Mouse (Mus musculus) hindbrain, embryonic 11.5 days (tissue): ENCODE measurements around the gene Pmm2. TPM values are rescaled to one million over a fixed set of nuclear protein-coding genes. Genes with fewer than 3 reads are reported as not detected.

Source experiments
- ATAC-seq: fragments of 200-750 bp; cut with Nextera tagmentation; 2 replicates; pipeline ENCODE4 v1.8.0; 2017; ENCODE audit warnings: mild to moderate bottlenecking, moderate TSS enrichment, moderate library complexity; ENCODE audit not compliant: low FRiP score
- DNase-seq: peaks from one replicate; pipeline ENCODE4 v3.0.0-alpha.2; 2015; ENCODE audit warnings: low spot score
- H3K27ac ChIP-seq: fragments of 300-500 bp; sonication (generic); 2 replicates; pipeline ENCODE4 v1.5.1; 2014; ENCODE audit warnings: mild to moderate bottlenecking, low read depth, low read length
- H3K27me3 ChIP-seq: fragments of 300-500 bp; sonication (generic); 2 replicates; pipeline ENCODE4 v1.6.1; 2014; ENCODE audit warnings: mild to moderate bottlenecking, low read length, moderate library complexity, mixed read lengths; ENCODE audit not compliant: control insufficient read depth, insufficient read depth
- H3K36me3 ChIP-seq: fragments of 300-500 bp; sonication (generic); 2 replicates; pipeline ENCODE4 v1.6.1; 2014; ENCODE audit warnings: mild to moderate bottlenecking, low read length, moderate library complexity, mixed read lengths; ENCODE audit not compliant: control insufficient read depth, insufficient read depth
- H3K4me1 ChIP-seq: fragments of 300-500 bp; sonication (generic); replicated peaks from 2 replicates; pipeline ENCODE4 v1.6.1; 2014; ENCODE audit warnings: low read length, mixed read lengths; ENCODE audit not compliant: control insufficient read depth, insufficient read depth
- H3K4me2 ChIP-seq: fragments of 300-500 bp; sonication (generic); replicated peaks from 2 replicates; pipeline ENCODE4 v1.6.1; 2014; ENCODE audit warnings: mild to moderate bottlenecking, low read depth, low read length
- H3K4me3 ChIP-seq: fragments of 300-500 bp; sonication (generic); 2 replicates; pipeline ENCODE4 v1.5.1; 2014; ENCODE audit warnings: low read depth, low read length
- H3K9ac ChIP-seq: fragments of 300-500 bp; sonication (generic); 2 replicates; pipeline ENCODE4 v1.6.1; 2014; ENCODE audit warnings: low read depth, low read length
- H3K9me3 ChIP-seq: fragments of 300-500 bp; sonication (generic); 2 replicates; pipeline ENCODE4 v1.6.1; 2016; ENCODE audit warnings: low read length; ENCODE audit not compliant: control insufficient read depth
- WGBS: fragments of 180-500 bp; shearing (Covaris S2); extraction: QIAGEN DNeasy Blood & Tissue Kit; methylation state at CpG from one replicate; pipeline ENCODE4 v1.1.7; 2014; 5-methylcytosine and 5-hydroxymethylcytosine counted together
- polyA plus RNA-seq: library from polyadenylated mRNA; unstranded; fragments of >200 nt; fragmentation: Nextera tagmentation; extraction: Ambion mirVana; gene quantifications from 2 replicates; pipeline ENCODE4 v1.2.1, GENCODE M21; 2014

Gene Pmm2
- polyA plus RNA-seq, 1 experiment from 2014 or later = 43.3 TPM

DNA sequence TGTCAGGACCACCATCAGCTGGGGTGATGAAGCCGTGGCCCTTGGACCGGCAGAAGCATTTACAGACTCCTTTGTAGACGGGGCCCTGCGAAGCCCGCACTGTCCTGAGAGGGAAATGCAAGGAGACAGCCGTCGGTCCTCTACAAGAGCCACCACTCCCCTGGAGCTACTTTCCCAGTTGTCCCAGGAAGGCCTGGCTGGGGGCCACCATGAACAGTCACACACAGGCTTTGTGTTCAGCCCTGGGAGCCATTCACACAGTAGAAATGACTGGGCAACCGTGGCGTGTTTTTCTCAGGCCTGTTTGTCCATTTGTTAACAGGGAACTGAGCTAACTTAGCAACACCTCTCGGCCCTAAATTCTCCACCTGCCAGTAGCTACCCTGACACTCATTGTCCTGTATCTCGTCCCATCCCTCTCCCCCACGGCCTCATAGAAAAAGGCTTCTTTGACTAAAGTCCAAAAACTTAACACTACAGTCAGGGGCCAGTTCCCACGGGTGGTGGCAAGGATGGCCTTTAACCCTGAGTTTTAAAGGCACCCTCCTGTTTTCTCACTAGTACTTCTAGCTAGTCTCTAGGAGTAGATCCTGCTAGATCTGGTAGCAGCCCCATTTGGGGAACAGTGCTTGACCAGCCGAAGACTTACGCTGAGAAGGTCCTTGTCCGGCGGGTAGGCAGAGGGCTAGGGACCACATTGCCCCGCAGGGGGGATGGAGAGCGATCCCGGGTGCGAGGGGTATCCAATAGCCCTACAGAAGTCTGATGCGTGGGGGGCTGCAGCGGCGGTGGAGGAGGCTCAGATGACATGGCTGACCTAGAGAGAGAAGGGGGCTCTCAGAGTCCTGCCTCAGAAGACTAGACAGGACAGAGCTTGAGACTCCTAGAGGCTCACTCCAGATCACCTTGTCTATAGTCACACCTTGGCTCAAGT is 26.4 kb downstream of the Pmm2 start:
- Histone ChIP-seq H3K36me3 (peaks cover 9% of the 10 kb centered on the region; the same call in 1 of the 2 replicates), H3K27ac (no peak overlapping the region), H3K9ac (no peak overlapping the region), H3K4me2 (no peak overlapping the region), H3K4me1 (peaks cover 6% of the 10 kb centered on the region; the same call in 1 of the 2 replicates), H3K4me3 (no peak overlapping the region), H3K27me3 (no peaks in the 10 kb centered on the region), H3K9me3 (no peaks in the 10 kb centered on the region)
- DNase-seq (no peak), ATAC-seq (no peak)
- WGBS = 86% methylated on average over 24 of the region's 24 CpGs

DNA sequence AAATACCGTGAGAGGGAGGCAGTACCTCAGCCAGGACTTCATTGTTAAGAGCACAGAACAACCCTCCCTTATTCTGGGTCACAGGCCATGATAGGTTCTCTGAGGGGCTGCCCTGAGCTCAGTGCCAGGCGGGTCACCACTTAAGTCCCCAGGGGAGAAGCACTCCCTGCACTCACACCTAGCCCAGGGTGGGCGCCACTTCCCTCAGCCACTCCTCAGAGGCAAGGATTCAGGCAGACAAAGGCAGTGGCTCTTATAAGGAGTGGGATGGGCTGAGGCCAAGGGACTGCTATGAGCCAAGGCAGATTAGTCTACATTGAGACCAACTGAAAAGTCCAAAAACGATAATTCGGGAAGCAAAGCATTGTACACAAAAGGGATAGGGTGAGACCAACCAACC is 27.9 kb downstream of the Pmm2 start:
- H3K27me3 ChIP-seq = no peaks in the 10 kb centered on the region
- no peak overlapping the region for H3K4me3 ChIP-seq
- no peak overlapping the region for H3K27ac ChIP-seq
- ATAC-seq (no peak), DNase-seq (no peak)
- 89% methylated on average over 5 of the region's 5 CpGs for WGBS
- peaks cover 3% of the 10 kb centered on the region; the same call in 1 of the 2 replicates for H3K36me3 ChIP-seq
- H3K4me2 ChIP-seq = no peak overlapping the region
- no peaks in the 10 kb centered on the region for H3K9me3 ChIP-seq
- H3K9ac ChIP-seq = no peak overlapping the region
- peaks cover 11% of the 10 kb centered on the region; the same call in 1 of the 2 replicates for H3K4me1 ChIP-seq

DNA sequence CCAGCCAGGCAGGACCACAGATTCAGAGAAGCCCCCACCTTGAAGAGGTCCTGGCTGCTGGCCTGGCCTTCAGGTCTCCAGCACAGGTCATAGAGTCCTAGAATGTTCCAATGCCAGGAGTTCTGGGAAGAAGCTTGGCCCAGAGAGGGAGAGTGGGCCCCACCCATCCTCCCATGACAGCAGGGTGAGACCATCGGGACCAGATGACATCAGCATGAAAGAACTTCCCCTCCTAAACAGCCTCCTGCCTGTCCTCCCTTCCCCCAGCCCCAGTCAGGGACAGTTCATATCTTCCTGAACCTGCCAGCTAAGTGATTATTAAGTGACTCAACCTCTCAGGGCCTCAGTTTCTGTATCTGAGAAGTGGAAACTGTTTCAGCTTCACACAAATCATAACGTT is 29.0 kb downstream of the Pmm2 start:
- H3K9ac ChIP-seq = no peak overlapping the region
- no peak overlapping the region for H3K4me3 ChIP-seq
- H3K36me3 ChIP-seq = peaks cover 3% of the 10 kb centered on the region; the same call in 1 of the 2 replicates
- H3K27ac ChIP-seq = 0 out of 2 replicates have a peak overlapping the region, but pooled peaks have one; percentile 30
- H3K4me2 ChIP-seq = no peak overlapping the region
- no peaks in the 10 kb centered on the region for H3K9me3 ChIP-seq
- no peak for DNase-seq
- H3K27me3 ChIP-seq = no peaks in the 10 kb centered on the region
- ATAC-seq = no peak
- peaks cover 11% of the 10 kb centered on the region; the same call in 1 of the 2 replicates for H3K4me1 ChIP-seq
- WGBS = 77% methylated on average over 2 of the region's 2 CpGs

DNA sequence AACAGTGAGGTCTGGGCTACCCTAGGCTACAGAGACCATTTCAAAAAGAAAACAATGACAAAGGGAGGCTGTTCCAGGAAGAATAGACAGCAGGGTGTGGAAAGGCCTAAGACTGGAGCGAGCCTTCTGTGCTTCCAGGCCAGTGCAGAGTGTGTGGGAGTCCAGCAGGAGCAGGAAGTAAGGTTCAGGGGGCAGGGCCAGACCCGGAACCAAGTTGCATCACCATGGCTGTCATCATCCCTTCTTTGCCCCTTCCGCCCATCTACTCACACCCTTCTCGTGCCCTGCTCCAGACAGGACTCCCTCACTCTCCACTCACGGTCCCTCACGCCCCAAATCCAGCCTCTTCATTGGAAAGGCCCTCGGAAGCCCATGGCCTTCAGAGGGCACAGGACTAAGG is 29.8 kb downstream of the Pmm2 start:
- Histone ChIP-seq H3K9ac (no peak overlapping the region), H3K9me3 (no peaks in the 10 kb centered on the region), H3K27ac (no peak overlapping the region), H3K4me1 (peaks cover 11% of the 10 kb centered on the region; the same call in 1 of the 2 replicates), H3K4me3 (no peak overlapping the region), H3K27me3 (no peaks in the 10 kb centered on the region), H3K4me2 (no peak overlapping the region), H3K36me3 (no peaks in the 10 kb centered on the region)
- DNase-seq (no peak), ATAC-seq (no peak)
- 88% methylated on average over 7 of the region's 7 CpGs for WGBS

DNA sequence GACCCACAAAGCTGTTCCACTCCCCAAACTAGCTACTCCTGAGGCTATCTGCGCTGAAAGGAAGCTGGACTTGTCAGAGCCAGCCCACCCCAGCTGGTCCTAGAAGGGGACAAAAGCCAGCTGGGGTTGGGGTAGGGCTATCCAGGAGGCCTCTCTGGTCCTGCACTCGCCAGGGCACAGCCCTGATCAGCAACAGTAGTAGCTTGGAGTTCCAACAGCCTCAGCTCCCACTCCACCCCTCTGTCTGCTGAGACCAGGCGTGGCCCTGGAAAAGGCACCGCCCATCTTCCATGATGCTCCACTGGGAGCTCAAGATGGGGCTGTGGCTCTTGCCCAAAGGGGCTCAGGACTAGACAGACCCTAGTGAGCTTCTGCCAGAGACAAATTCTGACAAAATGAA is 30.3 kb downstream of the Pmm2 start:
- 69% methylated on average over 4 of the region's 4 CpGs for WGBS
- DNase-seq (no peak), ATAC-seq (no peak)
- H3K4me1 ChIP-seq = peaks cover 11% of the 10 kb centered on the region; the same call in 1 of the 2 replicates
- H3K27me3 ChIP-seq = no peaks in the 10 kb centered on the region
- H3K4me2 ChIP-seq = no peak overlapping the region
- no peaks in the 10 kb centered on the region for H3K9me3 ChIP-seq
- no peak overlapping the region for H3K27ac ChIP-seq
- no peak overlapping the region for H3K4me3 ChIP-seq
- H3K9ac ChIP-seq = no peak overlapping the region
- no peaks in the 10 kb centered on the region for H3K36me3 ChIP-seq

DNA sequence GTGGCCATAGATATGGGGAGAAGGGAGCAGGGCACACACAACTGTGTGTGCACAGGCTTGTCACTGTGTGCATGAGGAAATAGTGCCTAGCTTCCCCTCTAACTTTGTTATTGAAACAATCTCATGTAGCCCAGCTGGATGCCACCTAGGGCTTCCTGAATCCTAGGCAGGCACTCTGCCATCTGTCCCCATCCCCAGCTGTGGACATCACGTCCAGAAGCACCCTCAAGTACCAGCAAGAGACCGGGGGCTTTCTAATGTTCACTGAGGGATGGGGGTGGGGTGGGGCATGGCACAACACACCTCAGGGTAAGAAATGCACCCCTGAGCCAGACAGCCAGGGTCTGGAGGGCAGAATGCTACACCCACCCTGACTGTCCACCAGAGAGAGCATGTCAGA is 30.9 kb downstream of the Pmm2 start:
- Histone ChIP-seq H3K4me2 (no peak overlapping the region; the same call in 1 of the 2 replicates), H3K9me3 (no peaks in the 10 kb centered on the region), H3K27me3 (no peaks in the 10 kb centered on the region; the same call in 1 of the 2 replicates), H3K4me1 (peaks cover 11% of the 10 kb centered on the region; the same call in 1 of the 2 replicates), H3K9ac (no peak overlapping the region), H3K4me3 (no peak overlapping the region), H3K27ac (no peak overlapping the region), H3K36me3 (no peaks in the 10 kb centered on the region)
- ATAC-seq = no peak
- WGBS = 79% methylated on average over 2 of the region's 2 CpGs
- DNase-seq = no peak

DNA sequence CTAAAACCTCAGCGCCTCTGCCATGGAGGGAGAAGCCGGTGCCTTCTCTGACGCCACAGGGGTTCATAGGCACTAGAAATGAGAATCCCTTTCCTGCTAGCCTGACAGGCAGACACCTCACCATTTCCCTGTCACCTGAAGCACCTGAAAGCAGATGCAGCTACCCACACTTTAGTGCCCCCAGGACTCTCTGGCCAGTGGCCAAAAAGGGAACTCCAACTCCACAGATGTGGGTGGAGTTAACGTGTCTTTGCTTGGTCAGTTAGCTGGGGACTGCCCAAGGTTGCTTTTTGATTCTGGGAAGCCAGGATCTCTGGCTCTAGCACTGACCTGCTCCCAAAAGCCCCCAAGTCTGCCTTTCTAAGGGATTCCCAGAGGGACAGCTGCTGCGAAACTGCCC is 32.0 kb downstream of the Pmm2 start:
- H3K4me2 ChIP-seq = peak overlapping the region; percentile 62
- DNase-seq (no peak), ATAC-seq (no peak)
- peak overlapping the region; percentile 83 for H3K9ac ChIP-seq
- H3K27me3 ChIP-seq = no peaks in the 10 kb centered on the region; the same call in 1 of the 2 replicates
- no peaks in the 10 kb centered on the region for H3K36me3 ChIP-seq
- H3K4me1 ChIP-seq = peaks cover 11% of the 10 kb centered on the region; the same call in 1 of the 2 replicates
- no peaks in the 10 kb centered on the region for H3K9me3 ChIP-seq
- H3K4me3 ChIP-seq = peak overlapping the region; percentile 71
- H3K27ac ChIP-seq = no peak overlapping the region
- WGBS = 60% methylated on average over 5 of the region's 5 CpGs

DNA sequence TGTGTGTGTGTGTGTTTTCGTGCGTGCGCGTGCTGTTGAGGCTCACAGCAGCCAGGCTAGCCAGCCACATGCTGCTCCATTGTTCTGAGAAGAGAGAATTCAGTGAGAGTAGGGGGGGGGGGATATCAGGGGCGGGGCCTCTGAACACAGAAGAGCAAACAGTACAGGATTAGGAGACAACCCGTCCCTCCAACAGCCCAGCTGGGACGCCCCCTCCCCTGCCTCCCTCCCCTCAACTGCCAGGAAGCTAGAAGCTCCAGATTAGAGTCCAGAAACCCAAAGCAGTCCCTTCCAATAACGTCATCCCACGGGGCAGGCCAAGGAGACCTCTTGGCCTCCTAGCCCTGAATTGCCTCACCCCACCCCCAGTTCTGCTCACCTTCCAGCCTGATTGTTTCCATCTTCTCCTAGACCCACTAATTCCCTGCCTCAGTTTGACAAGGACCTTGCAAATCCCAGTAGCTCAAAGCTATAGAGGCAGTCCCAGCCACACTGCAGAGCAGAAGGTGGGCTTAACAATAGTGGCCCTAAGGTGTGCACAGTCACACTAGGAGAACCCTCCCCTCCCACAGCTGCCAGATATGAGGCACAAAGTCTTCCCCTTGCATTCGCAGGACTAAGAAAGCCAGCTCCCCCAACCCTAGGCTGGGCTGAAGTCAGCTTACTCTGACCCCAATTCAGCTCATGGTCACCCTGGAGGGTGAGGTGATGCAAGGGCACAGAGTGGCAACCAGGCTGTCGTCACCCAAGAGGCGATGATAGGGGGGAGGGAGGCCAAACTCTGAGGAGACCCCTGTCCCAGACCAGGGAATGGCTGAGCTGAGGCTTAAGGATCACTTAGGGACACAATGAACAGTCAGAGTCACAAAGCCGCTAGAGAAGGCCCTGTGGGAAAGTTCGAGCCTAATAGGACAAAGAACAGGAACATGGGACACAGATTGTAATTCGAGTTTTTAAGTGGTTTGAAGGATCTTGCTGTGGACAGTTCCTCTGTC is 32.9 kb downstream of the Pmm2 start:
- Histone ChIP-seq H3K27me3 (no peaks in the 10 kb centered on the region; the same call in 1 of the 2 replicates), H3K9me3 (no peaks in the 10 kb centered on the region), H3K4me2 (peak overlapping the region; percentile 62), H3K4me3 (peak overlapping the region; percentile 71), H3K27ac (peak overlapping the region; percentile 79), H3K9ac (peak overlapping the region; percentile 83), H3K36me3 (no peaks in the 10 kb centered on the region), H3K4me1 (peaks cover 11% of the 10 kb centered on the region; the same call in 1 of the 2 replicates)
- peak; percentile 75 for DNase-seq
- WGBS = 6% methylated on average over 14 of the region's 15 CpGs
- ATAC-seq = peak; percentile 61
